Mouse (Mus musculus): ENCODE data around the gene Cep68. TPM values are rescaled to one million over a fixed set of nuclear protein-coding genes. Genes with fewer than 3 reads are reported as not detected.
"Not testable (repeated sequence)": the region's sequence is repeated elsewhere in the genome, so short reads cannot be mapped to it uniquely, and the experiment has no call there.

The Cep68 gene
- polyA plus RNA-seq, 1 experiment from 2014 or later = 25.8 TPM

- Histone ChIP-seq H3K9me3 (ENCODE audit: control insufficient read depth, low read length) (no peaks in the 10 kb centered on the region), H3K4me2 (no peak overlapping the region), H3K9ac (ENCODE audit: low read depth, low read length) (no peak overlapping the region), H3K4me1 (replicated peaks; ENCODE audit: control insufficient read depth, insufficient read depth, low read length) (no peaks in the 10 kb centered on the region; the same call in 1 of the 2 replicates), H3K27ac (ENCODE audit: low read depth, low read length) (no peak overlapping the region), H3K27me3 (replicated peaks; ENCODE audit: control insufficient read depth, insufficient read depth, low read length) (no peaks in the 10 kb centered on the region), H3K4me3 (ENCODE audit: low read depth, low read length) (no peak overlapping the region), H3K36me3 (ENCODE audit: control insufficient read depth, insufficient read depth, low read length) (peaks cover 28% of the 10 kb centered on the region)
- 80% methylated on average over 6 of the region's 6 CpGs for WGBS
- DNase-seq (ENCODE audit: low spot score) = no peak
- no peak for ATAC-seq (replicated peaks; ENCODE audit: low FRiP score)
Measured at GRCm38 (mm10) chr11:20224196-20224595, 25.0 kb downstream of the Cep68 start.

- H3K9ac ChIP-seq (ENCODE audit: low read depth, low read length); H3K4me3 ChIP-seq (ENCODE audit: low read depth, low read length); DNase-seq (ENCODE audit: low spot score); ATAC-seq (replicated peaks; ENCODE audit: low FRiP score); H3K27me3 ChIP-seq (replicated peaks; ENCODE audit: control insufficient read depth, insufficient read depth, low read length); H3K4me2 ChIP-seq; H3K4me1 ChIP-seq (replicated peaks; ENCODE audit: control insufficient read depth, insufficient read depth, low read length); H3K9me3 ChIP-seq (ENCODE audit: control insufficient read depth, low read length); H3K27ac ChIP-seq (ENCODE audit: low read depth, low read length): not testable (repeated sequence)
- H3K36me3 ChIP-seq (ENCODE audit: control insufficient read depth, insufficient read depth, low read length) = peaks cover 31% of the 10 kb centered on the region
- WGBS = no CpG with 5 or more reads among the region's 1 CpGs
Measured at GRCm38 (mm10) chr11:20221671-20222070, 27.6 kb downstream of the Cep68 start.

GRCm38 (mm10) chr11:20217227-20217626 is 32.0 kb downstream of the Cep68 start:
- peaks cover 19% of the 10 kb centered on the region for H3K36me3 ChIP-seq (ENCODE audit: control insufficient read depth, insufficient read depth, low read length)
- 91% methylated on average over 1 of the region's 1 CpGs for WGBS
- no peak for DNase-seq (ENCODE audit: low spot score)

GRCm38 (mm10) chr11:20216415-20216814 is 32.8 kb downstream of the Cep68 start:
- no peak for ATAC-seq (replicated peaks; ENCODE audit: low FRiP score)
- 83% methylated on average over 4 of the region's 4 CpGs for WGBS
- DNase-seq (ENCODE audit: low spot score) = no peak
- no peaks in the 10 kb centered on the region for H3K27me3 ChIP-seq (replicated peaks; ENCODE audit: control insufficient read depth, insufficient read depth, low read length)
- H3K36me3 ChIP-seq (ENCODE audit: control insufficient read depth, insufficient read depth, low read length) = peaks cover 19% of the 10 kb centered on the region
- no peak overlapping the region for H3K4me2 ChIP-seq
- no peak overlapping the region for H3K4me3 ChIP-seq (ENCODE audit: low read depth, low read length)
- no peak overlapping the region for H3K9ac ChIP-seq (ENCODE audit: low read depth, low read length)
- no peak overlapping the region for H3K27ac ChIP-seq (ENCODE audit: low read depth, low read length)
- H3K9me3 ChIP-seq (ENCODE audit: control insufficient read depth, low read length) = no peaks in the 10 kb centered on the region
- no peaks in the 10 kb centered on the region; the same call in 1 of the 2 replicates for H3K4me1 ChIP-seq (replicated peaks; ENCODE audit: control insufficient read depth, insufficient read depth, low read length)

More at GRCm38 (mm10) chr11:20217227-20217626, 32.0 kb downstream of the Cep68 start:
- H3K27ac ChIP-seq (ENCODE audit: low read depth, low read length) = no peak overlapping the region
- no peaks in the 10 kb centered on the region; the same call in 1 of the 2 replicates for H3K4me1 ChIP-seq (replicated peaks; ENCODE audit: control insufficient read depth, insufficient read depth, low read length)
- no peaks in the 10 kb centered on the region for H3K9me3 ChIP-seq (ENCODE audit: control insufficient read depth, low read length)
- no peak overlapping the region for H3K4me2 ChIP-seq
- no peak overlapping the region for H3K9ac ChIP-seq (ENCODE audit: low read depth, low read length)
- no peaks in the 10 kb centered on the region for H3K27me3 ChIP-seq (replicated peaks; ENCODE audit: control insufficient read depth, insufficient read depth, low read length)
- no peak for ATAC-seq (replicated peaks; ENCODE audit: low FRiP score)
- no peak overlapping the region for H3K4me3 ChIP-seq (ENCODE audit: low read depth, low read length)

GRCm38 (mm10) chr11:20214779-20215178 is 34.5 kb downstream of the Cep68 start:
- H3K4me1 ChIP-seq (replicated peaks; ENCODE audit: control insufficient read depth, insufficient read depth, low read length) = peaks cover 3% of the 10 kb centered on the region; the same call in 1 of the 2 replicates
- H3K4me2 ChIP-seq = no peak overlapping the region
- H3K27me3 ChIP-seq (replicated peaks; ENCODE audit: control insufficient read depth, insufficient read depth, low read length) = no peaks in the 10 kb centered on the region
- no peak for DNase-seq (ENCODE audit: low spot score)
- no peak overlapping the region for H3K27ac ChIP-seq (ENCODE audit: low read depth, low read length)
- H3K9me3 ChIP-seq (ENCODE audit: control insufficient read depth, low read length) = no peaks in the 10 kb centered on the region
- H3K9ac ChIP-seq (ENCODE audit: low read depth, low read length) = no peak overlapping the region
- no peak overlapping the region for H3K4me3 ChIP-seq (ENCODE audit: low read depth, low read length)
- peaks cover 15% of the 10 kb centered on the region for H3K36me3 ChIP-seq (ENCODE audit: control insufficient read depth, insufficient read depth, low read length)
- WGBS = 89% methylated on average over 1 of the region's 1 CpGs
- no peak for ATAC-seq (replicated peaks; ENCODE audit: low FRiP score)

GRCm38 (mm10) chr11:20211838-20212237 is 37.4 kb downstream of the Cep68 start:
- no peak for ATAC-seq (replicated peaks; ENCODE audit: low FRiP score)
- no peak overlapping the region for H3K4me3 ChIP-seq (ENCODE audit: low read depth, low read length)
- no peak overlapping the region for H3K4me2 ChIP-seq
- peaks cover 5% of the 10 kb centered on the region; the same call in 1 of the 2 replicates for H3K4me1 ChIP-seq (replicated peaks; ENCODE audit: control insufficient read depth, insufficient read depth, low read length)
- H3K36me3 ChIP-seq (ENCODE audit: control insufficient read depth, insufficient read depth, low read length) = peaks cover 4% of the 10 kb centered on the region; the same call in 1 of the 2 replicates
- no peak overlapping the region for H3K27ac ChIP-seq (ENCODE audit: low read depth, low read length)
- DNase-seq (ENCODE audit: low spot score) = no peak
- no peaks in the 10 kb centered on the region for H3K27me3 ChIP-seq (replicated peaks; ENCODE audit: control insufficient read depth, insufficient read depth, low read length)
- no peak overlapping the region for H3K9ac ChIP-seq (ENCODE audit: low read depth, low read length)
- WGBS = 58% methylated on average over 2 of the region's 2 CpGs
- H3K9me3 ChIP-seq (ENCODE audit: control insufficient read depth, low read length) = no peaks in the 10 kb centered on the region

GRCm38 (mm10) chr11:20207589-20207988 is 41.6 kb downstream of the Cep68 start:
- ATAC-seq (replicated peaks; ENCODE audit: low FRiP score) = no peak
- no peaks in the 10 kb centered on the region for H3K27me3 ChIP-seq (replicated peaks; ENCODE audit: control insufficient read depth, insufficient read depth, low read length)
- DNase-seq (ENCODE audit: low spot score) = no peak
- H3K4me1 ChIP-seq (replicated peaks; ENCODE audit: control insufficient read depth, insufficient read depth, low read length) = peaks cover 38% of the 10 kb centered on the region
- H3K9ac ChIP-seq (ENCODE audit: low read depth, low read length) = no peak overlapping the region
- no peak overlapping the region for H3K27ac ChIP-seq (ENCODE audit: low read depth, low read length)
- H3K9me3 ChIP-seq (ENCODE audit: control insufficient read depth, low read length) = no peaks in the 10 kb centered on the region
- no peak overlapping the region for H3K4me3 ChIP-seq (ENCODE audit: low read depth, low read length)
- 73% methylated on average over 2 of the region's 2 CpGs for WGBS
- H3K4me2 ChIP-seq = no peak overlapping the region
- no peaks in the 10 kb centered on the region; the same call in 1 of the 2 replicates for H3K36me3 ChIP-seq (ENCODE audit: control insufficient read depth, insufficient read depth, low read length)

GRCm38 (mm10) chr11:20206626-20207223 is 42.5 kb downstream of the Cep68 start:
- no peak for DNase-seq (ENCODE audit: low spot score)
- Histone ChIP-seq H3K9me3 (ENCODE audit: control insufficient read depth, low read length) (no peaks in the 10 kb centered on the region), H3K9ac (ENCODE audit: low read depth, low read length) (no peak overlapping the region), H3K27me3 (replicated peaks; ENCODE audit: control insufficient read depth, insufficient read depth, low read length) (no peaks in the 10 kb centered on the region), H3K36me3 (ENCODE audit: control insufficient read depth, insufficient read depth, low read length) (no peaks in the 10 kb centered on the region; the same call in 1 of the 2 replicates), H3K4me3 (ENCODE audit: low read depth, low read length) (no peak overlapping the region), H3K4me2 (no peak overlapping the region), H3K27ac (ENCODE audit: low read depth, low read length) (no peak overlapping the region), H3K4me1 (replicated peaks; ENCODE audit: control insufficient read depth, insufficient read depth, low read length) (peaks cover 39% of the 10 kb centered on the region)
- 40% methylated on average over 2 of the region's 2 CpGs for WGBS
- no peak for ATAC-seq (replicated peaks; ENCODE audit: low FRiP score)

- peaks cover 36% of the 10 kb centered on the region for H3K4me1 ChIP-seq (replicated peaks; ENCODE audit: control insufficient read depth, insufficient read depth, low read length)
- no peak overlapping the region for H3K9ac ChIP-seq (ENCODE audit: low read depth, low read length)
- ATAC-seq (replicated peaks; ENCODE audit: low FRiP score) = no peak
- H3K27me3 ChIP-seq (replicated peaks; ENCODE audit: control insufficient read depth, insufficient read depth, low read length) = no peaks in the 10 kb centered on the region
- H3K36me3 ChIP-seq (ENCODE audit: control insufficient read depth, insufficient read depth, low read length) = no peaks in the 10 kb centered on the region; the same call in 1 of the 2 replicates
- no peak overlapping the region for H3K4me2 ChIP-seq
- 82% methylated on average over 4 of the region's 4 CpGs for WGBS
- H3K9me3 ChIP-seq (ENCODE audit: control insufficient read depth, low read length) = no peaks in the 10 kb centered on the region
- H3K27ac ChIP-seq (ENCODE audit: low read depth, low read length) = no peak overlapping the region
- no peak overlapping the region for H3K4me3 ChIP-seq (ENCODE audit: low read depth, low read length)
- DNase-seq (ENCODE audit: low spot score) = no peak
Measured at GRCm38 (mm10) chr11:20205538-20205937, 43.7 kb downstream of the Cep68 start.

All from liver, embryonic 11.5 days (tissue).